Mouse (Mus musculus): ENCODE data around the gene Susd1.

Susd1 gene

GRCm38 (mm10) chr4:59429128-59429527 lies 9.3 kb downstream of the Susd1 start:
- DNase-seq, result no peak

GRCm38 (mm10) chr4:59426429-59426828 lies 12.0 kb downstream of the Susd1 start:
- no peak for DNase-seq

GRCm38 (mm10) chr4:59422808-59423207 lies 15.6 kb downstream of the Susd1 start:
- no peak for DNase-seq

- DNase-seq, result no peak
Measured at GRCm38 (mm10) chr4:59422025-59422783, 16.2 kb downstream of the Susd1 start.

- no peak for DNase-seq
Measured at GRCm38 (mm10) chr4:59421369-59421746, 17.1 kb downstream of the Susd1 start.

- no peak for DNase-seq
Measured at GRCm38 (mm10) chr4:59420695-59421368, 17.6 kb downstream of the Susd1 start.

GRCm38 (mm10) chr4:59419211-59419610 lies 19.2 kb downstream of the Susd1 start:
- no peak for DNase-seq

- no peak for DNase-seq
Measured at GRCm38 (mm10) chr4:59413428-59413827, 25.0 kb downstream of the Susd1 start.

- no peak for DNase-seq
Measured at GRCm38 (mm10) chr4:59411153-59411552, 27.3 kb downstream of the Susd1 start.

- DNase-seq, result no peak
Measured at GRCm38 (mm10) chr4:59407766-59408165, 30.7 kb downstream of the Susd1 start.

GRCm38 (mm10) chr4:59404375-59404774 lies 34.1 kb downstream of the Susd1 start:
- DNase-seq, result no peak

- DNase-seq, result no peak
Measured at GRCm38 (mm10) chr4:59400931-59401330, 37.5 kb downstream of the Susd1 start.

- no peak for DNase-seq
Measured at GRCm38 (mm10) chr4:59399343-59399742, 39.1 kb downstream of the Susd1 start.

GRCm38 (mm10) chr4:59395528-59395927 lies 42.9 kb downstream of the Susd1 start:
- DNase-seq, result no peak

GRCm38 (mm10) chr4:59394155-59394554 lies 44.3 kb downstream of the Susd1 start:
- no peak for DNase-seq

- DNase-seq, result no peak
Measured at GRCm38 (mm10) chr4:59388447-59389030, 49.9 kb downstream of the Susd1 start.

GRCm38 (mm10) chr4:59387387-59388210 lies 50.8 kb downstream of the Susd1 start:
- DNase-seq, result no peak

- DNase-seq, result no peak
Measured at GRCm38 (mm10) chr4:59385254-59385895, 53.1 kb downstream of the Susd1 start.

- DNase-seq, result peak; percentile 20
Measured at GRCm38 (mm10) chr4:59383791-59384190, 54.6 kb downstream of the Susd1 start.

- no peak for DNase-seq
Measured at GRCm38 (mm10) chr4:59382131-59382530, 56.3 kb downstream of the Susd1 start.

GRCm38 (mm10) chr4:59381007-59381743 lies 57.3 kb downstream of the Susd1 start:
- DNase-seq, result peak; percentile 87

GRCm38 (mm10) chr4:59380478-59380877 lies 58.0 kb downstream of the Susd1 start:
- no peak for DNase-seq
